Mouse (Mus musculus) mouse embryonic stem cell (cell line): Measurements from ENCODE around the gene Setd4.

ENCODE experiments used
- in situ Hi-C, 2 experiments: fragments of 300-500 bp; cut with MboI; formaldehyde crosslinking; loops; 1 replicate in 1 of 2; 3 replicates in 1 of 2; pipeline ENCODE4 v1.14.3; 2019 to 2020; ENCODE audit warnings: low sequenced_read_pairs in 2 of 2, low pct_unique_long_range_greater_than_20kb in 1 of 2, mixed read lengths in 1 of 2; ENCODE audit not compliant: unreplicated experiment in 1 of 2

Gene Setd4

GRCm38 (mm10) chr16:93552686-93553513 lies 51.0 kb downstream of the Setd4 start:
- in situ Hi-C loops, result no loop called here

- in situ Hi-C loops, result no loop called here
These were observed 54.6 kb downstream of the Setd4 start for GRCm38 (mm10) chr16:93549287-93549686.

GRCm38 (mm10) chr16:93548045-93548444 lies 55.8 kb downstream of the Setd4 start:
- in situ Hi-C loops, result no loop called here

- in situ Hi-C loops, result no loop called here
These were observed 56.7 kb downstream of the Setd4 start for GRCm38 (mm10) chr16:93547122-93547521.

- in situ Hi-C loops, result no loop called here
These were observed 57.4 kb downstream of the Setd4 start for GRCm38 (mm10) chr16:93546354-93546965.

- in situ Hi-C loops, result no loop called here
These were observed 58.9 kb downstream of the Setd4 start for GRCm38 (mm10) chr16:93544931-93545330.

GRCm38 (mm10) chr16:93543704-93544103 lies 60.2 kb downstream of the Setd4 start:
- in situ Hi-C loops, result no loop called here

GRCm38 (mm10) chr16:93539891-93540290 lies 64.0 kb downstream of the Setd4 start:
- in situ Hi-C loops, result no loop called here

GRCm38 (mm10) chr16:93535151-93535853 lies 68.6 kb downstream of the Setd4 start:
- in situ Hi-C loops, result no loop called here
